Mouse (Mus musculus): ENCODE results near the gene Cercam.
"Not testable (repeated sequence)": the region's sequence is repeated elsewhere in the genome, so short reads cannot be mapped to it uniquely, and the experiment has no call there.

The Cercam gene

DNA sequence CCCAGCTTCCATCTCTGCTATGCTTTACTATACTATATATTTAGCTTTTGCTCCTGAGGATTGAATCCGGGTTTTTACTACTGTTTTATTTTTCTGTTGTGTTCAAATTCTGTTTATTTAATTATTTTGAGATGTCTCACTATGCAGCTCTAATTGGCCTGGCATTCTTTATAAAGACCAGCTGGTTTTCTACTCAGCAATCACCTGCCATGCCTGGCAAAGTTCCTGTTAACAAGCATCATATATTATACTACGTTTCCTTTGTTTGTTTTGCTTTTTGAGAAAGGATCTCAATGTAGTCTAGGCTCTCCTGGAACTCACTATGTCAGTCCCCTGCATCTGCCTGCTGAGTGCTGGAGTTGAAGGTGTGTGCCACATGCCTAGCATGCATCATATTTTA lies 28.4 kb downstream of the Cercam start:
- DNase-seq (ENCODE audit: low spot score in 2 of 2) = no peak

DNA sequence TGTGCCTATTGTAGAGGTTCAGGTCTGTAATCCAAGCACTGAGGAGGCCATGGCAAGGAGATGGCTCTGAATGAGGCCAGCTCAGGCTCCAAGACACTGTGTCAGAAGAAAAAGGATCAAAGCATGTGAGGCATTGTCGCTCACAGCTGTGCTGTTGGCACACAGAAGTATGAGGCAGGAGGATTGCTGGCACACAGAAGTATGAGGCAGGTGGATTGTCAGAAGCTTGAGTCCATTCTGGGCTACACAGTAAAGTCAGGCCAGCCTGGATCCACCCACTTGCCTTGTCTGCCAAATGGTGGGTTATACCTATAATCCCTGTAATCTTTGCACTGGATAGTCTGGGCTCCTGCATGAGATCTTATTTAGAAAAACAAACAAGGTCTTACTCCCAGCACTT lies 29.1 kb downstream of the Cercam start:
- no peak for DNase-seq (ENCODE audit: low spot score in 2 of 2)

DNA sequence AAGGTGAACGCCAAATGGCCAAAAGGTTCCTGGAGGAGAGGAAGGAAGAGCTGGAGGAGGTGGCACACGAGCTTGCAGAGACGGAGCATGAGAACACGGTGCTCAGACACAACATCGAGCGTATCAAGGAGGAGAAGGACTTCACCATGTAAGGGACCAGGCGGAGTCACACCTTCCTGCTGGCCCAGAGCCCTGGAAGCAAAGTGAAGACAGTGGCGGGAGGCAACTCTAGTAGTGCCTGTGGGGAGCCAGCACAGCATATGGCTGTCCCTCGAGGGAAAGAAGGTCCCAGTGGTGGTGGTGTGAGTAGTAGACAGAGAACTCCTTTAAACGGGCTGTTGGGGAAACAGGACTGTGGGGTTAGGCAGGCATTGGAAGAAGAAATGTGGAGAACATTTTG lies 33.2 kb downstream of the Cercam start:
- DNase-seq (ENCODE audit: low spot score in 2 of 2) = no peak

DNA sequence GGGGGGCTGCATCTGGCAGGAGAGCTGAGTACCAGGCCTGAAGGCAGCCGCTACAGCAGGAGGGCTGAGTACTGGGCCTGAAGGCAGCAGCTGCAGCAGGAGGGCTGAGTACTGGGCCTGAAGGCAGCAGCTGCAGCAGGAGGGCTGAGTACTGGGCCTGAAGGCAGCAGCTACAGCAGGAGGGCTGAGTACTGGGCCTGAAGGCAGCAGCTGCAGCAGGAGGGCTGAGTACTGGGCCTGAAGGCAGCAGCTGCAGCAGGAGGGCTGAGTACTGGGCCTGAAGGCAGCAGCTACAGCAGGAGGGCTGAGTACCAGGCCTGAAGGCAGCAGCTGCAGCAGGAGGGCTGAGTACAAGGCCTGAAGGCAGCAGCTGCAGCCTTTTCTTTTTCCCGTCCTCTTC lies 39.2 kb downstream of the Cercam start:
- DNase-seq (ENCODE audit: low spot score in 2 of 2) = not testable (repeated sequence)

DNA sequence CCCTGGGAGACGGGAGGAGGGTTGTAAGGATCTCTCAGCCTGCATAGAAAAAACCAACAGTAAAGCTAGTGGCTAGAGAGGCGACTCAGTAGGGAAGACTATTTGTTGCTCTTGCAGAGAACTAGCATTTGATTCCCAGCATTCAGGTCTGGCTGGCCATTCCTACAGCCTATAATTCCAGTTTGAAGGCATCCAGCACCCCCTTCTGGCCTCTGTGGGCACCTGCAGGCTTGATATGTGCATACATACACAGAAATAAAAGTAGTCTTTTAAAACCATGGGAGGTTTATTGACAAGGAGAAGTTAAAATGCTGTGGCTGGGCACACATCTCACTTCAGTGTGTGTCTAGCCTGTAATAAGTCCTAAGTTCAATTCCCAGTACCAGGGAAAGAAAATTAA lies 41.1 kb downstream of the Cercam start:
- DNase-seq (ENCODE audit: low spot score in 2 of 2) = peak in 1 of 2 experiments; percentile 53

DNA sequence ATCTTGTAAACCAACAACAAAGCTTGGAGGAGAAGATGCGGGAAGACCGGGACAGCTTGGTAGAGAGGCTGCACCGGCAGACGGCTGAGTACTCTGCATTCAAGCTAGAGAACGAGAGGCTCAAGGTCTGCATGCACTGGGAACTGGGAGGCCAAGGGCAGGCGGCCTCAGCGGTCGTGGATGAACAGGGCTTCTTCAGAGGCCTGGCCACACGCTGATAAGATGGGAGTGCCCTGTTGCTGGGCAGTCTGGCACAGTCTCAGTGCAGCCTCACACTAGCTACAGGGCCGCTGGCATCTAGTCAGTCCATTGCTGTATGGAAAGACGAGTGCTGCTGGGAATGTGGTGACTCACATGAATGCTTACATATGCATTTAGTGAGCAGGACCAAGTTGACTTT lies 48.7 kb downstream of the Cercam start:
- peak; percentile 37 to 79 for DNase-seq (ENCODE audit: low spot score in 2 of 2)

DNA sequence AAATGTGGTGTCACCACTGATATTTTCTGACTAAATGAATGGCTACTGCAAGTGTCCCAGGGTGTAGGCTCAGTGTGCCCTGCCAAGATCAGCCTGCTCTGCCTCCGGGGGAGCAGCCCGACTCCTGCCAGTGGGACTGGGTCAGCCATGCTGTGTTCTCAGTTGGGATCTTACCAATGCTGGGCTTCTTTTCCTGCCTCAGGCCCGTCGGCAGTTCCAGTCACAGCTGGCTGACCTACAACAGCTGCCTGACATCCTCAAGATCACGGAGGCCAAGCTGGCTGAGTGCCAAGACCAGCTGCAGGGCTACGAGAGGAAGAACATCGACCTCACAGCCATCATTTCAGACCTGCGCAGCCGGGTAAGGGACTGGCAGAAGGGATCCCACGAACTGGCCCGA lies 53.0 kb downstream of the Cercam start:
- peak in 1 of 2 experiments; percentile 74 for DNase-seq (ENCODE audit: low spot score in 2 of 2)

DNA sequence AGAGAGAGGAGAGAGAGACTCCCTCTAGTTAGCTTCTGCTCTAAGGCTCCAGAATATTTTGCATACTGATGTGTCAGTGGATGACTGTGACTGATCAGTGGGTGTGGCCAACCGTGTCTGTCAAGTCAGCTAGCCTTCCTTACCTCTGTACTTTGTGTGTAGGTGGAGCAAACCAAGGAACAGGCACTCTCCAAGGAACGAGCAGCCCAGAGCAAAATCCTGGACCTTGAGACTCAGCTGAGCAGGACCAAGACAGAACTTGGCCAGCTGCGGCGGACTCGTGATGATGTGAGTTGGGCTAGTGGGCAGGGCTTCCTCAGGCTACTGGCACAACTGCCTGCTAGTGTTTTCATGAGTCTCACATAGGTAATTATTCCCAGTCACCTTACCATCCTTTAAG lies 57.6 kb downstream of the Cercam start:
- DNase-seq (ENCODE audit: low spot score in 2 of 2) = no peak

DNA sequence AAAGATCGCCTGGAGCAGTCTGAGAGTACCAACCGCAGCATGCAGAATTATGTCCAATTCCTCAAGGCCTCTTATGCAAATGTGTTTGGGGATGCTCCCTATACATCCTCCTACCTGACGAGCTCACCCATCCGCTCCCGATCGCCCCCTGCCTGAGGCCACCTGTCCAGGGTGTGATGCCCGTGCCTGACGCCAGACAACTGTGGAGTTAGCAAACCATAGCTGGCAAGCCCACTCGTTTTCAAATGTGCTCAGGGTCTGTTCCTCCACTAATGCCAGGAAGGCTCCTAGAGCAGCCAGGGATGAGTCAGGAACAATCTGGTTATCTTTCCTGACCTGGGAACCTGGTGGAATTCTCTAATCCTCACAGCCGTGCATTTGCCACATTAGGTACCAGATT lies 61.5 kb downstream of the Cercam start:
- no peak for DNase-seq (ENCODE audit: low spot score in 2 of 2)

DNA sequence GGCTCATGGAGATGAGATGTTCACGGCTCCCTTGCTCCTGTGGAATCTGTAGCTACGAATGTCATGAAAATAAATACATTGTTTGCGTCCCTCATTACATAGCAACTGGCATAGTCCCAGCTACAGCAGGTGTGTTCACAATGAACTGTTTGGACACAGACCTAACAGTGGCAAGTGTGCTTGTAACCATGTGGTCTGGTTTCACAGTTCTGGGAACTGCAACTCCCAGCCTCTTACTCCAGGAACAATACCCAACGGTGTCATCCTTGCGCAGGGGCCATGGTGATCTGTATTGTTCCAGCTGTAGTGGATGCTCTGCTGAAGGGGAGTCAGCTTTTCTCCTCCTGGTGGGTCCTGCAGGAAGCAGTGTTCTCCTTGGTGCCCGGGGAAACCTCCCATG lies 62.2 kb downstream of the Cercam start:
- no peak for DNase-seq (ENCODE audit: low spot score in 2 of 2)
